Mouse (Mus musculus) kidney, postnatal 0 days (tissue): ENCODE results near the gene Fnbp4. TPM values are rescaled to one million over a fixed set of nuclear protein-coding genes. Genes with fewer than 3 reads are reported as not detected.

ENCODE experiments used
- ATAC-seq: fragments of 200-750 bp; cut with Nextera tagmentation; replicated peaks from 2 replicates; pipeline ENCODE4 v1.8.0; 2017; ENCODE audit warnings: low read depth, moderate number of reproducible peaks, moderate TSS enrichment, moderate library complexity; ENCODE audit not compliant: low FRiP score
- DNase-seq: peaks from one replicate; pipeline ENCODE4 v3.0.0-alpha.2; 2016; ENCODE audit warnings: low spot score
- H3K27ac ChIP-seq: fragments of 300-500 bp; sonication (generic); 2 replicates; pipeline ENCODE4 v1.5.1; 2014; ENCODE audit warnings: mild to moderate bottlenecking
- H3K27me3 ChIP-seq: fragments of 300-500 bp; sonication (generic); 2 replicates; pipeline ENCODE4 v1.6.1; 2014; ENCODE audit warnings: low read length, mixed read lengths; ENCODE audit not compliant: insufficient read depth
- H3K36me3 ChIP-seq: fragments of 300-500 bp; sonication (generic); 2 replicates; pipeline ENCODE4 v1.6.1; 2014; ENCODE audit warnings: low read length, mixed read lengths; ENCODE audit not compliant: insufficient read depth
- H3K4me1 ChIP-seq: fragments of 300-500 bp; sonication (generic); replicated peaks from 2 replicates; pipeline ENCODE4 v1.6.1; 2014; ENCODE audit warnings: antibody characterized with exemption, low read length, mixed read lengths; ENCODE audit not compliant: insufficient read depth
- H3K4me2 ChIP-seq: fragments of 300-500 bp; sonication (generic); 2 replicates; pipeline ENCODE4 v1.6.1; 2014; ENCODE audit warnings: mild to moderate bottlenecking, low read length, moderate library complexity, mixed read lengths
- H3K4me3 ChIP-seq: fragments of 300-500 bp; sonication (generic); replicated peaks from 2 replicates; pipeline ENCODE4 v1.5.1; 2014; ENCODE audit warnings: low read depth, low read length
- H3K9ac ChIP-seq: fragments of 300-500 bp; sonication (generic); 2 replicates; pipeline ENCODE4 v1.6.1; 2014; ENCODE audit warnings: low read depth, low read length
- H3K9me3 ChIP-seq: fragments of 300-500 bp; sonication (generic); replicated peaks from 2 replicates; pipeline ENCODE4 v1.6.1; 2016; ENCODE audit warnings: low read length, inconsistent platforms, mixed read lengths
- CTCF ChIP-seq: IDR thresholded peaks from 2 replicates; pipeline ENCODE4 v1.5.1; 2016; ENCODE audit warnings: antibody characterized with exemption, low read depth, mild to moderate bottlenecking, moderate library complexity
- WGBS: fragments of 180-500 bp; shearing (Covaris S2); extraction: QIAGEN DNeasy Blood & Tissue Kit; methylation state at CpG from one replicate; pipeline ENCODE4 v1.1.7; 2014; 5-methylcytosine and 5-hydroxymethylcytosine counted together
- polyA plus RNA-seq: library from polyadenylated mRNA; unstranded; fragments of >200 nt; fragmentation: Nextera tagmentation; extraction: Ambion mirVana; gene quantifications from 2 replicates; pipeline ENCODE4 v1.2.1, GENCODE M21; 2015

Fnbp4 gene
- polyA plus RNA-seq, 1 experiment from 2014 or later: 44.2 TPM

GRCm38 (mm10) chr2:90781323-90781722 lies 36.2 kb downstream of the Fnbp4 start:
- 43% methylated on average over 3 of the region's 3 CpGs for WGBS
- Histone ChIP-seq H3K4me3 (no peak overlapping the region), H3K36me3 (peaks cover 30% of the 10 kb centered on the region), H3K4me2 (no peak overlapping the region), H3K9me3 (no peaks in the 10 kb centered on the region), H3K27me3 (no peaks in the 10 kb centered on the region), H3K27ac (no peak overlapping the region), H3K4me1 (no peaks in the 10 kb centered on the region; the same call in 1 of the 2 replicates), H3K9ac (no peak overlapping the region)
- TF ChIP-seq CTCF: no peak
- no peak for DNase-seq
- ATAC-seq: no peak

- H3K27ac ChIP-seq: no peak overlapping the region
- ATAC-seq (no peak), DNase-seq (no peak)
- TF ChIP-seq CTCF: no peak
- 0 out of 2 replicates have a peak overlapping the region, but pooled peaks have one; percentile 95 for H3K4me2 ChIP-seq
- no peaks in the 10 kb centered on the region; the same call in 1 of the 2 replicates for H3K4me1 ChIP-seq
- no peak overlapping the region for H3K9ac ChIP-seq
- no peaks in the 10 kb centered on the region for H3K27me3 ChIP-seq
- no peaks in the 10 kb centered on the region for H3K9me3 ChIP-seq
- no peak overlapping the region for H3K4me3 ChIP-seq
- 46% methylated on average over 2 of the region's 2 CpGs for WGBS
- peaks cover 29% of the 10 kb centered on the region for H3K36me3 ChIP-seq
These were observed 36.8 kb downstream of the Fnbp4 start for GRCm38 (mm10) chr2:90781938-90782337.

GRCm38 (mm10) chr2:90782458-90782857 lies 37.3 kb downstream of the Fnbp4 start, which contains the start of gene Agbl2:
Gene Agbl2, plus strand, starts transcription at chr2:90782727.
- H3K4me3 ChIP-seq: peak within 1 kb of the TSS; percentile 47
- no peaks in the 10 kb centered on the region for H3K27me3 ChIP-seq
- no peak within 1 kb of the TSS for H3K27ac ChIP-seq
- no peaks in the 10 kb centered on the region for H3K9me3 ChIP-seq
- peak; percentile 67 for ATAC-seq
- WGBS: 4% methylated on average over 11 of the region's 11 CpGs
- H3K9ac ChIP-seq: peak within 1 kb of the TSS; percentile 61
- peaks cover 28% of the 10 kb centered on the region for H3K36me3 ChIP-seq
- H3K4me2 ChIP-seq: peak within 1 kb of the TSS; percentile 95
- DNase-seq: peak; percentile 59
- TF ChIP-seq CTCF: no peak
- H3K4me1 ChIP-seq: no peaks in the 10 kb centered on the region; the same call in 1 of the 2 replicates

GRCm38 (mm10) chr2:90782901-90783486 lies 37.8 kb downstream of the Fnbp4 start:
- no peak for TF ChIP-seq CTCF
- peak; percentile 27 for DNase-seq
- Histone ChIP-seq H3K36me3 (peaks cover 23% of the 10 kb centered on the region), H3K4me3 (peak overlapping the region; percentile 47), H3K9ac (peak overlapping the region; percentile 61), H3K27ac (no peak overlapping the region), H3K4me1 (no peaks in the 10 kb centered on the region; the same call in 1 of the 2 replicates), H3K4me2 (peak overlapping the region; percentile 95), H3K27me3 (no peaks in the 10 kb centered on the region), H3K9me3 (no peaks in the 10 kb centered on the region)
- ATAC-seq: peak; percentile 38
- 3% methylated on average over 25 of the region's 29 CpGs for WGBS

- TF ChIP-seq CTCF: no peak
- no peak for DNase-seq
These were observed 43.0 kb downstream of the Fnbp4 start for GRCm38 (mm10) chr2:90788126-90788525.

GRCm38 (mm10) chr2:90808241-90809126 lies 63.3 kb downstream of the Fnbp4 start:
- Histone ChIP-seq H3K36me3 (no peaks in the 10 kb centered on the region), H3K4me3 (no peak overlapping the region), H3K27ac (no peak overlapping the region), H3K4me1 (no peaks in the 10 kb centered on the region), H3K9me3 (no peaks in the 10 kb centered on the region), H3K9ac (no peak overlapping the region), H3K4me2 (no peak overlapping the region), H3K27me3 (no peaks in the 10 kb centered on the region)
- WGBS: 85% methylated on average over 6 of the region's 6 CpGs
- peak; percentile 20; the same call in 1 of the 2 replicates for TF ChIP-seq CTCF
- ATAC-seq (no peak), DNase-seq (no peak)

More at GRCm38 (mm10) chr2:90788126-90788525, 43.0 kb downstream of the Fnbp4 start:
- no peak overlapping the region for H3K9ac ChIP-seq
- no peaks in the 10 kb centered on the region for H3K9me3 ChIP-seq
- H3K4me3 ChIP-seq: no peak overlapping the region
- no peaks in the 10 kb centered on the region for H3K36me3 ChIP-seq
- no peaks in the 10 kb centered on the region for H3K27me3 ChIP-seq
- no peak overlapping the region for H3K4me2 ChIP-seq
- H3K27ac ChIP-seq: no peak overlapping the region
- no peak for ATAC-seq
- 75% methylated on average over 2 of the region's 2 CpGs for WGBS
- H3K4me1 ChIP-seq: no peaks in the 10 kb centered on the region; the same call in 1 of the 2 replicates
